ENCODE assay signal across 24 mouse cellular contexts in genomic region chr1:161390066-161390465, GRCm38 (mm10). TPM values are rescaled to one million over a fixed set of nuclear protein-coding genes. Genes with fewer than 3 reads are reported as not detected.
DNase-seq lines count a peak whose midpoint lies in the region; ATAC-seq and TF ChIP-seq lines count a peak whose summit lies in the region.
"Had no signal": no experiment of that assay in that cellular context is flagged by ENCODE, and none has a peak within 500 bp of the region (broad histone marks: within the 10 kb centered on the region; RNA-seq: fewer than 3 reads in every experiment).

No protein-coding gene starts in this region.

- 0 out of 2 replicates have a peak, but pooled peaks have one; percentile 6 for TF ChIP-seq CTCF in intestine, postnatal 0 days (IDR thresholded peaks at IDR 0.05; ENCODE audit: low read depth)
- peak; percentile 62 for TF ChIP-seq CTCF in E14TG2a.4 (conservative IDR thresholded peaks at IDR 0.05; ENCODE audit: low read length)

- H3K9ac ChIP-seq in intestine, postnatal 0 days (ENCODE audit: low read depth, low read length): no peak overlapping the region
- no peak overlapping the region for H3K9ac ChIP-seq in intestine, embryonic 16.5 days (ENCODE audit: low read depth, low read length)
- H3K9ac ChIP-seq in kidney, embryonic 15.5 days: no peak overlapping the region
- H3K9ac ChIP-seq in forebrain, embryonic 12.5 days: no peak overlapping the region
- H3K9ac ChIP-seq: forebrain, embryonic 13.5 days; heart, embryonic 12.5 days; hindbrain, embryonic 14.5 days; intestine, embryonic 15.5 days; limb, embryonic 15.5 days; midbrain, embryonic 13.5 days; neural tube, embryonic 13.5 days had no signal

- no peaks in the 10 kb centered on the region for H3K27me3 ChIP-seq in intestine, postnatal 0 days (replicated peaks; ENCODE audit: control insufficient read depth, insufficient read depth, low read length)
- H3K27me3 ChIP-seq in intestine, embryonic 16.5 days (replicated peaks; ENCODE audit: control insufficient read depth, insufficient read depth, low read length): no peaks in the 10 kb centered on the region
- H3K27me3 ChIP-seq in E14TG2a.4 (ENCODE audit: insufficient read depth, low read length): peaks cover 2% of the 10 kb centered on the region; the same call in 1 of the 2 replicates
- H3K27me3 ChIP-seq in kidney, embryonic 15.5 days: no peaks in the 10 kb centered on the region
- no peaks in the 10 kb centered on the region for H3K27me3 ChIP-seq in forebrain, embryonic 12.5 days
- H3K27me3 ChIP-seq: forebrain, embryonic 13.5 days; heart, embryonic 12.5 days; intestine, embryonic 15.5 days; limb, embryonic 15.5 days; midbrain, embryonic 13.5 days; neural tube, embryonic 13.5 days had no signal

- DNase-seq in 416B (ENCODE audit: low read depth) (peak; percentile 70), ZHBTc4 (ENCODE audit: low read depth, low spot score) (peak; percentile 27)
- DNase-seq: adrenal gland, adult 8-10 months; cerebellum, adult 9-10 months; gastrocnemius, postnatal 36 days; kidney, postnatal 10 days; lung, adult 2 months; right cerebral cortex, adult 18-20 months; thymus, adult 18-20 months; thymus, postnatal 4 days had no signal

- no peaks in the 10 kb centered on the region for H3K36me3 ChIP-seq in intestine, postnatal 0 days (ENCODE audit: control insufficient read depth, insufficient read depth)
- H3K36me3 ChIP-seq in intestine, embryonic 16.5 days (ENCODE audit: control insufficient read depth, insufficient read depth, low read length): no peaks in the 10 kb centered on the region
- no peaks in the 10 kb centered on the region for H3K36me3 ChIP-seq in E14TG2a.4 (ENCODE audit: insufficient read depth, low read length)
- H3K36me3 ChIP-seq in kidney, embryonic 15.5 days: no peaks in the 10 kb centered on the region
- H3K36me3 ChIP-seq in forebrain, embryonic 12.5 days (replicated peaks): no peaks in the 10 kb centered on the region
- H3K36me3 ChIP-seq: embryonic facial prominence, embryonic 10.5 days; heart, embryonic 12.5 days; intestine, embryonic 15.5 days; limb, embryonic 15.5 days; midbrain, embryonic 13.5 days; neural tube, embryonic 13.5 days had no signal

- no peak overlapping the region for H3K27ac ChIP-seq in intestine, postnatal 0 days (ENCODE audit: low read depth, low read length)
- no peak overlapping the region for H3K27ac ChIP-seq in intestine, embryonic 16.5 days (ENCODE audit: low read length)
- no peak overlapping the region for H3K27ac ChIP-seq in kidney, embryonic 15.5 days
- H3K27ac ChIP-seq in forebrain, embryonic 12.5 days: no peak overlapping the region
- H3K27ac ChIP-seq: embryonic facial prominence, embryonic 10.5 days; forebrain, embryonic 13.5 days; hindbrain, embryonic 14.5 days; intestine, embryonic 15.5 days; limb, embryonic 15.5 days; midbrain, embryonic 13.5 days; neural tube, embryonic 13.5 days had no signal

- no peaks in the 10 kb centered on the region for H3K9me3 ChIP-seq in intestine, postnatal 0 days (ENCODE audit: control insufficient read depth)
- H3K9me3 ChIP-seq in intestine, embryonic 16.5 days (ENCODE audit: control insufficient read depth, low read length): no peaks in the 10 kb centered on the region
- H3K9me3 ChIP-seq in E14TG2a.4 (ENCODE audit: low read length): no peaks in the 10 kb centered on the region
- H3K9me3 ChIP-seq in kidney, embryonic 15.5 days (replicated peaks): no peaks in the 10 kb centered on the region
- H3K9me3 ChIP-seq in forebrain, embryonic 12.5 days: no peaks in the 10 kb centered on the region
- H3K9me3 ChIP-seq: embryonic facial prominence, embryonic 10.5 days; forebrain, embryonic 13.5 days; heart, embryonic 12.5 days; intestine, embryonic 15.5 days; limb, embryonic 15.5 days; midbrain, embryonic 13.5 days; neural tube, embryonic 13.5 days had no signal

- H3K4me1 ChIP-seq in intestine, postnatal 0 days (replicated peaks; ENCODE audit: control insufficient read depth, insufficient read depth, low read length): no peaks in the 10 kb centered on the region
- no peaks in the 10 kb centered on the region for H3K4me1 ChIP-seq in intestine, embryonic 16.5 days (ENCODE audit: control insufficient read depth, insufficient read depth, low read length)
- H3K4me1 ChIP-seq in E14TG2a.4 (replicated peaks; ENCODE audit: low read depth, low read length): no peaks in the 10 kb centered on the region
- H3K4me1 ChIP-seq in kidney, embryonic 15.5 days: no peaks in the 10 kb centered on the region
- H3K4me1 ChIP-seq in forebrain, embryonic 12.5 days: no peaks in the 10 kb centered on the region
- H3K4me1 ChIP-seq: embryonic facial prominence, embryonic 10.5 days; forebrain, embryonic 13.5 days; heart, embryonic 12.5 days; intestine, embryonic 15.5 days; limb, embryonic 15.5 days; midbrain, embryonic 13.5 days; neural tube, embryonic 13.5 days had no signal

- no peak overlapping the region for H3K4me3 ChIP-seq in intestine, postnatal 0 days (ENCODE audit: low read depth, low read length)
- H3K4me3 ChIP-seq in intestine, embryonic 16.5 days (ENCODE audit: low read length): no peak overlapping the region
- no peak overlapping the region for H3K4me3 ChIP-seq in E14TG2a.4 (replicated peaks; ENCODE audit: low read length)
- H3K4me3 ChIP-seq in kidney, embryonic 15.5 days (replicated peaks): no peak overlapping the region
- H3K4me3 ChIP-seq in forebrain, embryonic 12.5 days (replicated peaks): no peak overlapping the region
- H3K4me3 ChIP-seq: embryonic facial prominence, embryonic 10.5 days; forebrain, embryonic 13.5 days; heart, embryonic 12.5 days; intestine, embryonic 15.5 days; limb, embryonic 15.5 days; midbrain, embryonic 13.5 days; neural tube, embryonic 13.5 days had no signal

- 60% methylated on average over 2 of the region's 2 CpGs for WGBS in intestine, postnatal 0 days
- WGBS in intestine, embryonic 16.5 days: 67% methylated on average over 2 of the region's 2 CpGs
- WGBS in kidney, embryonic 15.5 days: 59% methylated on average over 2 of the region's 2 CpGs
- 70% methylated on average over 2 of the region's 2 CpGs for WGBS in forebrain, embryonic 12.5 days

- no peak for ATAC-seq in intestine, postnatal 0 days
- no peak for ATAC-seq in intestine, embryonic 16.5 days
- ATAC-seq in kidney, embryonic 15.5 days (replicated peaks; ENCODE audit: low FRiP score): no peak
- no peak for ATAC-seq in forebrain, embryonic 12.5 days (ENCODE audit: low FRiP score)
- ATAC-seq: forebrain, embryonic 13.5 days; intestine, embryonic 15.5 days; midbrain, embryonic 13.5 days had no signal

- no peak overlapping the region for H3K4me2 ChIP-seq in intestine, postnatal 0 days (replicated peaks; ENCODE audit: low read depth)
- no peak overlapping the region for H3K4me2 ChIP-seq in intestine, embryonic 16.5 days (ENCODE audit: low read depth, low read length)
- no peak overlapping the region for H3K4me2 ChIP-seq in kidney, embryonic 15.5 days
- no peak overlapping the region for H3K4me2 ChIP-seq in forebrain, embryonic 12.5 days
- H3K4me2 ChIP-seq: forebrain, embryonic 13.5 days; heart, embryonic 12.5 days; hindbrain, embryonic 14.5 days; intestine, embryonic 15.5 days; limb, embryonic 15.5 days; midbrain, embryonic 13.5 days; neural tube, embryonic 13.5 days had no signal

RNA-seq across cellular contexts. Expression of gene Tnfsf4, which starts 5.1 kb away (rescaled TPM):
- not detected in 2 replicates for polyA plus RNA-seq in intestine, postnatal 0 days (2015; fragmentation: Nextera tagmentation; extraction: Ambion mirVana)
- polyA plus RNA-seq in intestine, embryonic 16.5 days (2015; fragmentation: Nextera tagmentation; extraction: Ambion mirVana): not detected in 2 replicates
- 0.08 and 0.12 TPM in 2 replicates for polyA plus RNA-seq in kidney, embryonic 15.5 days (2015; fragmentation: Nextera tagmentation; extraction: Ambion mirVana)
- polyA plus RNA-seq in forebrain, embryonic 12.5 days (2016; fragmentation: Nextera tagmentation; extraction: Ambion mirVana): not detected in 2 replicates
- polyA plus RNA-seq: embryonic facial prominence, embryonic 10.5 days; forebrain, embryonic 13.5 days; heart, embryonic 12.5 days; intestine, embryonic 15.5 days; lung, adult 2 months; midbrain, embryonic 13.5 days; neural tube, embryonic 13.5 days; stomach, embryonic 14.5 days had no signal
